In genomic region chr1:60655206-60655605, GRCm38 (mm10) we compare ENCODE assay signal across 20 mouse cellular contexts.
DNase-seq lines count a peak whose midpoint lies in the region; ATAC-seq and TF ChIP-seq lines count a peak whose summit lies in the region.
"Had no signal": no experiment of that assay in that cellular context is flagged by ENCODE, and none has a peak within 500 bp of the region (broad histone marks: within the 10 kb centered on the region; RNA-seq: fewer than 3 reads in every experiment).

No protein-coding gene starts in this region.

- WGBS in heart, adult 2 months, result 24% methylated on average over 2 of the region's 2 CpGs
- WGBS in kidney, embryonic 15.5 days, result 40% methylated on average over 2 of the region's 2 CpGs
- 23% methylated on average over 2 of the region's 2 CpGs for WGBS in liver, embryonic 11.5 days
- WGBS in liver, embryonic 12.5 days (ENCODE audit: insufficient replicate concordance), result 41% methylated on average over 2 of the region's 2 CpGs

- no peaks in the 10 kb centered on the region for H3K79me2 ChIP-seq in heart, adult 2 months (replicated peaks; ENCODE audit: control insufficient read depth, insufficient read depth, low read length)

- TF ChIP-seq POLR2A in heart, adult 2 months (IDR thresholded peaks at IDR 0.05; ENCODE audit: insufficient read depth, low read depth, low read length), result no peak

- no peak for DNase-seq in heart, adult 2 months
- DNase-seq in heart, postnatal 4 days, result no peak
- peak; percentile 19 for DNase-seq in kidney, adult 11 months
- DNase-seq in liver, embryonic 11.5 days (ENCODE audit: low spot score), result no peak
- DNase-seq in left cerebral cortex, adult 18-20 months (ENCODE audit: low spot score in 2 of 2), result no peak
- DNase-seq: adrenal gland, postnatal 25 days; cerebellum, adult 9-10 months; gastrocnemius, postnatal 10 days; kidney, postnatal 10 days; lung, postnatal 14 days; right cerebral cortex, postnatal 4 days; thymus, postnatal 25 days had no signal

- H3K27me3 ChIP-seq in heart, adult 2 months (ENCODE audit: control insufficient read depth, insufficient read depth, low read length), result no peaks in the 10 kb centered on the region
- H3K27me3 ChIP-seq in kidney, embryonic 15.5 days, result no peaks in the 10 kb centered on the region
- H3K27me3 ChIP-seq in liver, embryonic 11.5 days (replicated peaks; ENCODE audit: control insufficient read depth, insufficient read depth, low read length), result no peaks in the 10 kb centered on the region
- H3K27me3 ChIP-seq in liver, embryonic 12.5 days (replicated peaks), result no peaks in the 10 kb centered on the region
- H3K27me3 ChIP-seq: forebrain, embryonic 15.5 days; limb, embryonic 13.5 days had no signal

- H3K9ac ChIP-seq in heart, adult 2 months (ENCODE audit: low read depth, low read length), result no peak overlapping the region
- H3K9ac ChIP-seq in kidney, embryonic 15.5 days, result no peak overlapping the region
- H3K9ac ChIP-seq in liver, embryonic 11.5 days (ENCODE audit: low read depth, low read length), result no peak overlapping the region
- no peak overlapping the region for H3K9ac ChIP-seq in liver, embryonic 12.5 days
- H3K9ac ChIP-seq: forebrain, embryonic 15.5 days; hindbrain, embryonic 14.5 days; limb, embryonic 13.5 days had no signal

- peak overlapping the region; percentile 66 for H3K27ac ChIP-seq in heart, adult 2 months
- no peak overlapping the region for H3K27ac ChIP-seq in kidney, embryonic 15.5 days
- H3K27ac ChIP-seq in liver, embryonic 11.5 days (ENCODE audit: low read depth, low read length), result peak overlapping the region; percentile 23; the same call in 1 of the 2 replicates
- H3K27ac ChIP-seq in liver, embryonic 12.5 days, result no peak overlapping the region
- H3K27ac ChIP-seq: forebrain, embryonic 15.5 days; hindbrain, embryonic 14.5 days; layer of hippocampus, adult 2 months; limb, embryonic 13.5 days had no signal

- TF ChIP-seq CTCF in heart, adult 2 months (IDR thresholded peaks at IDR 0.05), result no peak

- H3K4me3 ChIP-seq in heart, adult 2 months, result no peak overlapping the region
- no peak overlapping the region for H3K4me3 ChIP-seq in kidney, embryonic 15.5 days (replicated peaks)
- no peak overlapping the region for H3K4me3 ChIP-seq in liver, embryonic 11.5 days (ENCODE audit: low read depth, low read length)
- H3K4me3 ChIP-seq in liver, embryonic 12.5 days, result no peak overlapping the region
- H3K4me3 ChIP-seq: forebrain, embryonic 15.5 days; layer of hippocampus, adult 2 months; limb, embryonic 13.5 days had no signal

- H3K9me3 ChIP-seq in kidney, embryonic 15.5 days (replicated peaks), result no peaks in the 10 kb centered on the region
- H3K9me3 ChIP-seq in liver, embryonic 11.5 days (ENCODE audit: control insufficient read depth, low read length), result no peaks in the 10 kb centered on the region
- no peaks in the 10 kb centered on the region for H3K9me3 ChIP-seq in liver, embryonic 12.5 days (replicated peaks)
- H3K9me3 ChIP-seq: forebrain, embryonic 15.5 days; limb, embryonic 13.5 days had no signal

- H3K4me2 ChIP-seq in kidney, embryonic 15.5 days, result no peak overlapping the region
- no peak overlapping the region for H3K4me2 ChIP-seq in liver, embryonic 11.5 days
- H3K4me2 ChIP-seq in liver, embryonic 12.5 days, result no peak overlapping the region
- H3K4me2 ChIP-seq: forebrain, embryonic 15.5 days; hindbrain, embryonic 14.5 days; limb, embryonic 13.5 days; midbrain, embryonic 11.5 days had no signal

- peaks cover 25% of the 10 kb centered on the region for H3K36me3 ChIP-seq in heart, adult 2 months (ENCODE audit: control insufficient read depth, insufficient read depth, low read length)
- no peaks in the 10 kb centered on the region for H3K36me3 ChIP-seq in kidney, embryonic 15.5 days
- H3K36me3 ChIP-seq in liver, embryonic 11.5 days (ENCODE audit: control insufficient read depth, insufficient read depth, low read length), result no peaks in the 10 kb centered on the region
- H3K36me3 ChIP-seq in liver, embryonic 12.5 days, result no peaks in the 10 kb centered on the region
- H3K36me3 ChIP-seq: forebrain, embryonic 15.5 days; limb, embryonic 13.5 days had no signal

- intact Hi-C loops in heart, adult 2 months (cut with DNase I), result loop anchor here (10.0 kb wide), 1 partner anchor 310 kb away; no protein-coding TSS in a partner anchor

- peaks cover 19% of the 10 kb centered on the region for H3K4me1 ChIP-seq in heart, adult 2 months (ENCODE audit: control insufficient read depth, insufficient read depth, low read length)
- peaks cover 18% of the 10 kb centered on the region; the same call in 1 of the 2 replicates for H3K4me1 ChIP-seq in kidney, embryonic 15.5 days
- H3K4me1 ChIP-seq in liver, embryonic 11.5 days (replicated peaks; ENCODE audit: control insufficient read depth, insufficient read depth, low read length), result peaks cover 6% of the 10 kb centered on the region; the same call in 1 of the 2 replicates
- peaks cover 21% of the 10 kb centered on the region for H3K4me1 ChIP-seq in liver, embryonic 12.5 days
- H3K4me1 ChIP-seq: forebrain, embryonic 15.5 days; limb, embryonic 13.5 days had no signal

- TF ChIP-seq EP300 in heart, adult 2 months (IDR thresholded peaks at IDR 0.05; ENCODE audit: insufficient read depth, low read depth, low read length), result no peak

- no peak for ATAC-seq in kidney, embryonic 15.5 days (replicated peaks; ENCODE audit: low FRiP score)
- ATAC-seq in liver, embryonic 11.5 days (replicated peaks; ENCODE audit: low FRiP score), result no peak
- no peak for ATAC-seq in liver, embryonic 12.5 days
- ATAC-seq: forebrain, embryonic 15.5 days; inflammation-experienced regulatory T-cells, adult 6 months had no signal

Comparison
In these comparisons a context has a peak if more than half of its experiments do, and no peak if none do; other contexts are left out.
1. H3K27ac ChIP-seq: peak in heart, adult 2 months (single experiment) and liver, embryonic 11.5 days (single experiment); none in kidney, embryonic 15.5 days (single experiment) and liver, embryonic 12.5 days (single experiment).